Mouse (Mus musculus) thymus, postnatal 0 days (tissue): ENCODE results near the gene 1110051M20Rik. TPM values are rescaled to one million over a fixed set of nuclear protein-coding genes. Genes with fewer than 3 reads are reported as not detected.

ENCODE experiments used
- DNase-seq: peaks from one replicate; pipeline ENCODE4 v3.0.0-alpha.2; 2015; ENCODE audit warnings: low spot score
- polyA plus RNA-seq: library from polyadenylated mRNA; unstranded; fragments of >200 nt; fragmentation: Nextera tagmentation; extraction: Ambion mirVana; gene quantifications from 2 replicates; pipeline ENCODE4 v1.2.1, GENCODE M21; 2015

1110051M20Rik gene
- polyA plus RNA-seq, 1 experiment from 2014 or later: 24.5 TPM

DNA sequence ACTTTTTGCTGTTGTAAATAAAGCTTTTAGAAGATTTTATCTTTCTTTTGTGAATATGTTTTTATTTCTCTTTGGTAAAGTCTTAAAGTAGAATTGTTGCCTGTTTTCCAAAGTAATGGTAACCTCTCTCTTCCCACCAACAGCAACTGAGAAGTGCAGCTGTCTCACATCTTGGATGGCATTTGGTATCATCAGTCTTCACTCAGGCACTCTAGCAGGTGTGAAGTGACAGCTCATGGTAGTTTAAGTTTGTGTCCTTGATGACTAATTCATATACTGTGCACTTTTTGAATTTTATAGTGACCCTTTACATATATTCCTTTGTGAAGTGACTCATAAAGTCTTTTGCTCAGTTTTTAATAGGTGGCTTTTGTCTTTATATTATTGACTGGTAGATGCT, 92.7 kb downstream of the 1110051M20Rik start:
- DNase-seq: no peak

DNA sequence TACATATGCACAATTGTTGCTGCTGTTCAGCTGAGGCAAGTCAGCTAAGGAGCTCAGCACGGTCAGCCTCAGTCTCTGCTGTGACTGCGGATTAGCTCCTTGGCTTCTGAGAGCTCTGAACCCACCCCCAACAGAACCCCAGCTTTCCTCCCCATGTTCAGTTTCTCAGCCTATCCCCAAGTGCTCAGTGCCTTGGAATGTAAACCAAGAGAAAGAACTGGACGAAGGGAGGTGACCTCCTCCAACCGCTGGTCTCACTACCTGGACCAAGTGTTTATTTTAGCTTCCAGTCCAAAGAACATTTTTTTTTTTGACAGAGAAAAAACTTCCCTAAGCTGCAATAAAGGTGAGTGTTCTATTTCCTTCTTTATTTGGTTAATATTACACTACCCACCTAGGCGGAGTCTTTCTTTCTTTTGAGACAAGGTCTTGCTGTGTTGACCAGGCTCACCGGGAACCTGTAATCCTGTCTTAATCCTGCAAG, 94.5 kb downstream of the 1110051M20Rik start:
- no peak for DNase-seq

DNA sequence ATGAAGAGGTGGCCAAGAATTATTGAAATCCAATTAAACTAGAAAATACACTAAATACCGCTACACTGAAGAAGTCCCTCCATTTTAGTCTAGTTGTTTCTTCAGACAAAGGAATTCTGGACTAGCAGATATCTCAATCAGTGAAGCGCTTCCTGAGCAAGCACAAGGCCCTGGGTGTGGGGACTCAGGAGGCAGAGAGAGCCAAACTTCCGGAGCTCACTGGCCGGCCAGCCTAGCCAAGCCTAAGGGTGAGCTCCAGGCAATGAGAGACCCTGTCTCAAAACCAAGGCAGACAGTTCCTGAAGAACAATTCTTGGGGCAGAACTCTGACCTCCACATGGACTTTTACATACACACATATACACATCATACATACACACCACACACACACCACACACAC, 95.6 kb downstream of the 1110051M20Rik start:
- no peak for DNase-seq

DNA sequence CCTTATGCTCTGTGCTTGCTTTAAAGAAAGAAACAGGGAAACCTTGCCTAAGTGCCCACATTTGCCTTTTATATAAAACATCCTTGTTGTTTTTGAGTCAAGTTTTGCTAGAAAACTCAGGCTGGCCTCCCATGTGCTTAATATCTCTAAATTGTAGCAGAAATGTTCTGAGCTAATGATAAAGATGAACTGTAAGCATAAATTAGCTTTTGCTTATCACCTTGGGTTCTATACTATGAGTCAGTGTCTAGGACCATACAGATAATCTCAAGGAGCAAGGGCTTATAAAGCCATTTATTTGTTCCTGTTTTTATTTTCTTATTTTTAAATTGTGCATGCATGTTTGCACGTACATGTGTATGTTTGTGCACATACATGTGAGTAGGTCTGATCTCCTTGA, 98.9 kb downstream of the 1110051M20Rik start:
- DNase-seq: no peak

DNA sequence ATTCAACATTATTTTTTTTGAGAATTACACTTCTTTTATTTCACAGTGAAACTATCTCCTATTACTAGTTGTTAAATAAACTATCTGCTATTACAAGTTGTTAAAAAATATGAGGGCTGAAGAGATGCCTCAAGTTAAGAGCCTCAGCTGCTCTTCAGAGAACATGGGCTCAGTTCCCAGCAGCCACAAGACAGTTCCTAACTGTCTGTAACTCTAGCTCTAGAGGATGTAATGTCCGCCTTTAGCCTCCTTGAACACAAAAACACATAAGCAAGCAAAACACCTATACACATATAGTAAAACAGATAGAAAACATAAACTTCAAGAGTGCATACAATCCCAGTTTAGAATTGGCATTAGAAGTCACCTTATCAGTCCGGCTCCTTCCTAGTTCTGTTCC, 104.9 kb downstream of the 1110051M20Rik start:
- no peak for DNase-seq

DNA sequence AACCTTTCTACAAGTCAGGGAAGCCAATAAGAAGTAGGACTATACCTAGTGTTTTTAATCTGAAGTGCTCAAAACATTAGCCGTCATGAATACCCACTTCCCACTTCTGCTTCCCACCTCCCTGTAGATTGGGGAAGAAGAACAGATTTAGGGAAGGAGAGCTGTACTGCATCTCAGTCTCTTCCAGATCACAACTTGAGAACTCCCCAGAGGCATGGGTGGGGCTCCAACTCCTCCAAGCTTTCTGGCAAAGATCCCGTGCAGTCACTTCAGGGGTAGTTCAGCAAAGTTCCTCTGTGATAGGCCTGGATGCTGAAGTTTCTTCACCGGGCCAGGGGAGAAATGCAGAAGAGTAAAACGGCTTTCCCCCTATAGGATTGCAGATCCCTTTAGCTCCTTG, 109.4 kb downstream of the 1110051M20Rik start:
- DNase-seq: no peak

DNA sequence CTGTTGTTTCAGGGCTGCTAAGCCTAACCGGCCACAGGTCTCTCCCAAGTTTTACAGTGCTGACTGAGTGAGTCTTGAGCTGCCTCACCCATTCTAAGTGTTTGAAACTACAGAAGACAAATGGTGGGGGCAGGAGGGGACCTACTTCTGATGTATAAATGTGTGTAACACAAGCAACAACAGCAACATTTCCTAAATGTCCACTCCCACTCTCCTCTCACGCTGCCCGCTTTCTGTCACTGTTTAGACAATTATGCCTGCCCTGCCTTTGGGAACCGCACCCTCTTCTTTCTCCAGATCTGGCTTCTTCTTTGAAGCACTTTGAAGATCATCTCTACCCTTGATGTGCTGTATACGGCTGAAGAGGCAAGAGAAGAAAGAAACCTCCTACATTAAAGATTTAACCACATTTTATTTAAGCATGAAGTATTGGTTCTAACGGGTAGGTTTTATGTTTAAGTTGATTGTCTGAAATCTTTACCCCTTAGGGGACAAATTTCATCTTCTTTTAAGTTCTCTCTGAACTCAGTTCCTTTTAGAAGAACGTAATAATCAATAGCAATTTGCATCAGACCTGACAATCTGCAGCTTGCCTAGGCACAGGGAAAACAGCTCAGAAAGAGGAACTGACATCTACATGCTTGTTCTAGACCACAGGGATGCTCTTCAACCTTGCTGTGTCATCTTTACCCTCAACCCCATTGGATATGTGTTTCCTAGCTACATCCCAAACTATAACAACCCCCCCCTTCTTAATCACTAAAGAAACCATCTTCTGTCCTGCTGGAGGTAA, 113.3 kb downstream of the 1110051M20Rik start:
- DNase-seq: no peak

- DNase-seq: no peak
These were observed 114.3 kb downstream of the 1110051M20Rik start for GRCm38 (mm10) chr2:91329996-91330738.

- DNase-seq: no peak
These were observed 115.8 kb downstream of the 1110051M20Rik start for GRCm38 (mm10) chr2:91328729-91329125.

GRCm38 (mm10) chr2:91327968-91328728, 116.4 kb downstream of the 1110051M20Rik start:
- no peak for DNase-seq

DNA sequence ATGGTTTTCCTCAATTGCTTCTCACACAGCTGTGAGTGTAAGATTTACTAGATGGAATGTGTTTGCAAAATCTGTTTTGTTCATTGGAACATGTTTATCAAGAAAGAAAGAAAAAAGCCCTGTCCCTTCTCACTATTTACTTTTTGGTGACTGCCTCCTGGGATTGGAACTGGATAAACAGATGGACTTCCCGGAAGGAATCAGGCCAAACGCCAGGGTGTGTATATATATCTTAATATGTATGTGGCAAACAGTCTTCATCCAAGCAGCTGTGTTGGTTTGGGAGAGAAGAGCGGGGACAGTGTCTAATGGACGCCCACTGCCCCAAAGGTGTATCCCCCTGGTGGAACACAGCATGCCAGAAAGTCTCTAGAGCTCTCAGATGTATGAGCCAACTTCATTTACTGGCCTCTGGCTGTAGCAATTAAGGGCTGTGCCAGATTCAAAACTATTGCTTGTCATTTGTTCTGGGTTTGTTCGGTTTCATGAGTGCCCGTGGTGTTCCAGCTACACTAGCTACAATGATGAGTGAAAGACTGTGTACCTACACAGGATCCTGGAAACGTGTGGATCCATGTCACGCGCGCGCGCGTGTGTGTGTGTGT, 117.7 kb downstream of the 1110051M20Rik start:
- DNase-seq: no peak

- DNase-seq: no peak
These were observed 119.6 kb downstream of the 1110051M20Rik start for GRCm38 (mm10) chr2:91324761-91325421.

- DNase-seq: no peak
These were observed 120.2 kb downstream of the 1110051M20Rik start for GRCm38 (mm10) chr2:91324346-91324745.

DNA sequence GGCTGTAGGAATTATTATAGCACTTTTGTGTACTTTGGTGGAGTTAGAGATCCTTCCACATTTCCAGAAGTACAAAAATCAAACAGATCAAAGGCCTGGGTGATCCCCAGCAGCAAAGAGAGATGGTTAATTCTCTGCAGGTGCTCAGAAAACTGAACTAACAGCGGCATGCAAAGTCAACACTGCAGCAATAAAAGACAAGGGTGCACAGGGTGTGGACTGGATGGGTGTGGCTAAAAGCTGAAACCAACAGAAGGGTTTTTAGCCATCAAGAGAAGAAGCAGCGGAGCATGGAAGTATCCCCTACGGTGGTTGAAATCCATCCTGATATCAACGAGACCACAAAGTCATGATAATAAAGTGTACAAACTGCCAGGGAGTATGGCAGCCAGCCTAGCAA, 122.0 kb downstream of the 1110051M20Rik start:
- no peak for DNase-seq

GRCm38 (mm10) chr2:91321923-91322322, 122.6 kb downstream of the 1110051M20Rik start:
- no peak for DNase-seq

DNA sequence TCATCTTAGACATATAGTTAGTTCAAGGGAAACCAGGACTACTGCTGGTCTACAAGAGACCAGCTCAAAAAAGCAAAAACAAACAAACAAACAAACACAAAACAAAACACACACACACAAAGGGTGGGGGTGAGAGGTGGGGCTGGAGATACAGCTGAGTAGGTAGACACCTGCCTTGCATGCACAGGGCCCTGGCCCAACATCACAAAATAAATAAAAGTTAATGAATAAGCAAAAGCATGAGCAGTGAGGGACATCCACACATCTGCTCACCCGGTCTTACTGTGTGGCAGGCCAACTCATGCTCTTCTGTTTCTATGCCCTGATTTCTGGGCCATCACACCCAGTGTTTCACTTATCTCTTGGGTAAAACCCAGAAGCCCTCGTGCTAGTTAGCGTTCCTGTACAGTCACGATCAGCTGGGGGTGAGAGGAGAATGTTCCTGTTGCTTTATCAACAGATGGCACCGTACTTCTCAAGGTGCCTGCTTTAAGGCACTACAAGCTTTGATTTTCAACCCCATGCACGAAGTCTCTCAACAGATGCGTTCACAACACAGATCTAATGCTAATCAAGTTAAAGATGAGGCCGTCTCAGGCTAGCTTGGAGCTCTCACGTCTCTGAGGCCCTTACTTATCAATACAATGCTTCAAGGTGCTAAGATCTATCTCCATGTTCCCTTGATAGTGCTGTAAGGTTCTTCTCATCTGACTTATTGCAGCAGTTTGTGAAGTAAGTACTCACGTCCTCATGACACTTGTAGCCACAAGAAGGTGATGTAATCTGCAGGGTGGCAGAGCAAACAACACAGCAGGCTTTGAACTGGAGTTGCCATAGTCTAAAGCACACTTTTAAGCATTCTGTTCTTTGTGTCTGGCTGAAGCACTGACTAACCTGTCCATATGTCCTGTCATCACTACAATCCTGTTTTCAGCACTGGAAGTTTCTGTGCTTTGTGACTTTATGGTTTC, 123.7 kb downstream of the 1110051M20Rik start:
- no peak for DNase-seq

DNA sequence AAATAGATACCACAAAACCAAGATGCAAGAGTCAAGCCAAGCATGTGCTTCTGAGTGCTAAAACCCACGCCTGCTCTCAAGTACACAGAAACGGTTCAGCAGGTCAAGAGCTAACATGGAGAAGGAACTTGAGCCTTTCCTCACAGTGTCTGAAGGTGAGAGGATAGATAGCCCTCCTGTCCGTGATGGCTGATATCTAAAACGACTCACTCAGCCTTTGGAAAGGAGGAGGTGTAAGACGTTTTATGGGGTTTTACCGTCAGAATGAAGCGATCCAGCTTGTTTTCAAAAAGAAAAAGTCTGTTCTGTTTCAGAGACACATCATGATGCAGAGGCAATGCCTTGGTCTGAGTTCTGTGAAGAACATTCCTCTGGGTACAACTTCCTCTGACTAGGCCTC, 130.3 kb downstream of the 1110051M20Rik start:
- DNase-seq: no peak

GRCm38 (mm10) chr2:91312578-91313311, 131.8 kb downstream of the 1110051M20Rik start:
- DNase-seq: no peak

DNA sequence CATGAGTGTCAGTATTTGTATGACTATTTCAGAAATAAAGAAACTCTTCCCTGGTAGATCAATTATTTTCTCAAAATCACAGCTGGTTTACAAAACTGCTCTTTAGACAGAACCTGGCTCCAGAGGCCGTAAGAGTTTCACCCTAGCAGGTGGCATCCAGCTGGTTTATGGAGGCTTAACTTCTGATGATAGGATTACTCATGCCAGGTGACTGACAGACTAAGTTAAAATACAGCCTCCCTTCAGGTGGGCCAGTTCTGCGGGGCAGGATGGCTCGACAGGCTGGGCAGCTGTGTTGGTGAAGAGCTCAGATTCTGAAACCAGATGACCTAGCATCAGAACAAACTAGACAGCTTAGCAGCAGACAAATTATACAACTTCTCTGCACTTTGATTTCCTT, 135.0 kb downstream of the 1110051M20Rik start:
- DNase-seq: no peak
